Mouse (Mus musculus): Measurements from ENCODE around the gene Elmo1. TPM values are rescaled to one million over a fixed set of nuclear protein-coding genes. Genes with fewer than 3 reads are reported as not detected.

Elmo1 gene
- total RNA-seq, 2 experiments from 2014 or later: 28.1 to 30.9 TPM

DNA sequence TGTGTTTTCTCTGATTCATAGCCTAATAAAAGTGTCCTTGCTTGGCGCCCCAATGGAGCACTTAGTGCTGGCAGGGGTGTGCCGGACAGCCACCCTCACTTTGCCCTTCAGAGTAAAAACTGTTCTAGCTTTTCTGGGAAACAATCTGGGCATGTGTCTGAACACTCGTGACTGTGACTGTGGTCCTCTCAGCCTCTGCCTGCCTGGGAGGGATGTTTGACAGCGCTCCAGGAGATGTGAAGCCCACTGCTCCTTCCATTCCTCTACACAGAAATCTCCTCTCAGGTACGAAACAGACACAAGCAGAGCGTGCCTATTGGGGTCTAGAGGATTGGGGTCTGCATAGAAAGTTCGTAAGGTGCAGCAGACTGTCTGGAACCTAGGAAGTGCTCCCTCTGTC is 28.5 kb downstream of the Elmo1 start:
- DNase-seq (ENCODE audit: extremely low spot score in 1 of 2, low spot score in 1 of 2): no peak

- DNase-seq (ENCODE audit: extremely low spot score in 1 of 2, low spot score in 1 of 2): no peak
These were observed 30.3 kb downstream of the Elmo1 start for GRCm38 (mm10) chr13:20120723-20121122.

DNA sequence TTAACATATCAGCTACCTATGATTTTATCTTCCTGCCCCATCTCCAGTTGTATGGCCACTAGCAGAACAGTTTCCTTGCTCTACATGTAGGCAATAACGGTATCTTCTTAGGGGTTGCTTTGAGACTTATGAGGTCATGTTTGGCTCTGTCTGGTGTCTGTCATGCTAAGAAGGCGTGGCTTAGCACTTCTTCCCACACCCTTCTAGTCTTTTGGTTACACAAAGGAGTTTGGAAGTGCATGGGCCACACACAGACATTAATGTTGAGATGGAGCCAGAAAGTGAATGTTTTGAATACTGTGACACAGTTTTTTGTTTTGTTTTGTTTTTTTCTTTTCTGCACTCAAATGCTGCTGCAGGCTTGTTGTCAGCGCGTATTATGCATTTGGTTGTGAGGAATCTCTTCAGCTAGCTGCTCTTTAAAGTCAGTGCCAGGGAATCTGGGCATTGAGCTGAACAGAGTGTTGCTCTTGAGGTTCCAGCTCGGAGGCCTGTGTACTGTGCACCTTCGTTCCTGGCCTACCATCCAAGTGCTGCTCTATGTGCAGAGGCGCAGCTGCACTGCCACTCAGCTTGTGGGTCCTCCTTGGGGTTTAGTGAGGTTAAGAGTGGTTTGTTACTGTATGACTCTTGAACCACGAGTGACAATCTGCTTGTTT is 31.1 kb downstream of the Elmo1 start:
- DNase-seq (ENCODE audit: extremely low spot score in 1 of 2, low spot score in 1 of 2): no peak

DNA sequence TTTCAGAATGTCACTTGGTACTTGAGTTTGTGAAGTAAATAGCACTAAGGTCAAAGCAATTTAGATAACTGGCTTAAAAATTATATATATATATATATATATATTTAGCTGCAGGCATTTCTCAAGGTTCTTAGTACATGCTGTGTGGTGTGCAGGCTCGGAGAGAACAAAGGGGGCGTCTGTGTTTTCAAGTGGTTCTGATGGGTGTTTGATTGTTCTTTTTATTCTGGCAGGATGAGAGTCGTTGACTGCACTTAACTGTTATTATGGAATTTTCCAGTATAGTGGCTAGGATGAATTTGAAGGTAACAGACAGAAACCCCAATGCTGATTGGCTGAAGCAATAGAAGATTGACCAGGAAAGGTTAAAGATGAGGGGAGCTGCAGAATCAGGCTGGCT is 33.6 kb downstream of the Elmo1 start:
- no peak for DNase-seq (ENCODE audit: extremely low spot score in 1 of 2, low spot score in 1 of 2)

- no peak for DNase-seq (ENCODE audit: extremely low spot score in 1 of 2, low spot score in 1 of 2)
These were observed 34.6 kb downstream of the Elmo1 start for GRCm38 (mm10) chr13:20124965-20125364.

GRCm38 (mm10) chr13:20125845-20126244 is 35.4 kb downstream of the Elmo1 start:
- DNase-seq (ENCODE audit: extremely low spot score in 1 of 2, low spot score in 1 of 2): no peak

GRCm38 (mm10) chr13:20127553-20127952 is 37.2 kb downstream of the Elmo1 start:
- no peak for DNase-seq (ENCODE audit: extremely low spot score in 1 of 2, low spot score in 1 of 2)

DNA sequence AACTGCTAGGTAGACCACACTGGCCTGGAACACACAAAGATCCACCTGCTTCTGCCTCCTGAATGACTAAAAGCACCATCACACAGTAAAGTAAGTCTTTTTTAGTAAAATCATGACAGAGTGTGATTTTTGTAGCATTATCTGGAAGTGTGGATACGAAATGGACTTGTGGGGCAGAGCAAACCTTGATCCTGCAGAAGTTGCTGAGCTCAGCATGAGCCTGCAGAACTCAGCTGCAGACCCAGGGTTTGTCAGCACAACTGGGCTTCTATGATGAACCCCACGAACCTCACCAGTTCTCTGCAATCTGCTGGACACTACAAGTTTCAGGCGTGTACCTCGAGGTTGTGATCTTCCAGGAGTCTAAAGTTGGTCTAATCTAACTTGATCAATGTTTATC is 37.7 kb downstream of the Elmo1 start:
- no peak for DNase-seq (ENCODE audit: extremely low spot score in 1 of 2, low spot score in 1 of 2)

GRCm38 (mm10) chr13:20130731-20131130 is 40.3 kb downstream of the Elmo1 start:
- no peak for DNase-seq (ENCODE audit: extremely low spot score in 1 of 2, low spot score in 1 of 2)

- DNase-seq (ENCODE audit: extremely low spot score in 1 of 2, low spot score in 1 of 2): no peak
These were observed 41.1 kb downstream of the Elmo1 start for GRCm38 (mm10) chr13:20131322-20131997.

DNA sequence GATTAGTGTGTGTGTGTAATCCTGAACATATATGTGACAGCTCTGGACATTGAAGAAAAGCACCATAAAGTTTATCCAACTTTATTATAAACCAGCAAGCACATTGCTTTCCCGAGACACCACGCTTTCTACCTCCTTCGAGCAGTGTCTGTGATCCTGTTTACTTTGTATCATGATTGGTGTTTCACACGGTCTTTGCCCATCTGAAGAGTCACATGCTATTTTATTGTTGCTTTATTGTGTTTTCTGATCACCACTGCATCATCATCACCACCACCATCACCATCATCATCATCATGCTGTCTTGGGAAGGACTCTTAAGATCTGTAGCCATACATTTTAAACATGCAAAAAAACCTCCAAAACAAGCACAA is 41.6 kb downstream of the Elmo1 start:
- DNase-seq (ENCODE audit: extremely low spot score in 1 of 2, low spot score in 1 of 2): no peak

GRCm38 (mm10) chr13:20133602-20134394 is 43.4 kb downstream of the Elmo1 start:
- DNase-seq (ENCODE audit: extremely low spot score in 1 of 2, low spot score in 1 of 2): no peak

- no peak for DNase-seq (ENCODE audit: extremely low spot score in 1 of 2, low spot score in 1 of 2)
These were observed 44.2 kb downstream of the Elmo1 start for GRCm38 (mm10) chr13:20134395-20135225.

- no peak for DNase-seq (ENCODE audit: extremely low spot score in 1 of 2, low spot score in 1 of 2)
These were observed 46.4 kb downstream of the Elmo1 start for GRCm38 (mm10) chr13:20136753-20137152.

GRCm38 (mm10) chr13:20138466-20138865 is 48.1 kb downstream of the Elmo1 start:
- DNase-seq (ENCODE audit: extremely low spot score in 1 of 2, low spot score in 1 of 2): no peak

- DNase-seq (ENCODE audit: extremely low spot score in 1 of 2, low spot score in 1 of 2): no peak
These were observed 48.7 kb downstream of the Elmo1 start for GRCm38 (mm10) chr13:20139060-20139459.

GRCm38 (mm10) chr13:20139825-20140665 is 49.6 kb downstream of the Elmo1 start:
- DNase-seq (ENCODE audit: extremely low spot score in 1 of 2, low spot score in 1 of 2): no peak

DNA sequence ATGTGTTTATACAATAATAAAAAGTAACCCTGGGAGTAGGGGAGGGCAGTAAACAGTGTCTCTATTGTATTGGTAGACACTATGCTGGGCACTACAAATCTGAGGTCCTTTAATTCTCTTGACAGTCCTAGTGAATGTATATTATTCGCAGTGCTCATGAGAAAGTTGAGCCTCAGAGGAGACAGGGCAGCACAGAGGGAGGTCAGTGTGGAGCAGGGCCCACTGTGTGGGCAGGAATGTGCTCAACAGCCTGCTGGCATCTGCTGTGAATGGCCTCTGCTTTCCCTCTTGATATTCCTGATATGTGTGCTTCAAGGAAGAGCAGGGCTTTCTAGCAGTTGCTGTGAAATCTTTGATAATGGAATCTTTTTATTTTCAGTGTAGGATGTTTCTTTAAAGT is 52.2 kb downstream of the Elmo1 start:
- DNase-seq (ENCODE audit: extremely low spot score in 1 of 2, low spot score in 1 of 2): no peak

DNA sequence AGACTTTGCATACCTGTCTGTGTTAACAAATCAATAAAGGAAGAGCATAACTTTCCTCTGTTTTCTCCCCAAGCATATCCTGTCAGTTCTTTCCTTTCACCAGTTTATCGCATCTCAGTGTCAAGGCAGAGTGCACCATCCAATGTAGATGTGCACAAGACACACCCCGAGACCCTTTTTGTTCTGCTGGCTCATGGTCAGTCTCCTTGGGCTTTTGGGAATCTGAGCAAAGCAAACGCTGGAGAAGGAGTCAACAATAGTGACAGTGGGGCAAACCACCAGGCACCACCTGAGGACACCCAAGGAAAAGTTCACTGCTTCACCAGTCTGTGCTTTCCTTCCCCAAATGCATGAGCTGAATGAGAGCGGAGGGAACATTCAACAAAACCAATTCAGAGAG is 56.5 kb downstream of the Elmo1 start:
- no peak for DNase-seq (ENCODE audit: extremely low spot score in 1 of 2, low spot score in 1 of 2)

- DNase-seq (ENCODE audit: extremely low spot score in 1 of 2, low spot score in 1 of 2): no peak
These were observed 57.3 kb downstream of the Elmo1 start for GRCm38 (mm10) chr13:20147736-20148135.

Data from layer of hippocampus, postnatal 25 days (tissue).